Mouse (Mus musculus) liver, embryonic 18 days (tissue): ENCODE data around the gene Cngb1. TPM values are rescaled to one million over a fixed set of nuclear protein-coding genes. Genes with fewer than 3 reads are reported as not detected.

ENCODE experiments used
- polyA plus RNA-seq: library from polyadenylated mRNA; depleted of rRNA; stranded (reverse); fragments of >200 nt; gene quantifications from 2 replicates; pipeline ENCODE4 v1.2.3, GENCODE M21; 2012; rRNA removed

The Cngb1 gene
- polyA plus RNA-seq: 0.36 and 0.58 TPM in 2 replicates

GRCm38 (mm10) chr8:95306431-95306830 lies at the start of gene Cngb1:
Cngb1 (minus strand) TSS chr8:95306585.

DNA sequence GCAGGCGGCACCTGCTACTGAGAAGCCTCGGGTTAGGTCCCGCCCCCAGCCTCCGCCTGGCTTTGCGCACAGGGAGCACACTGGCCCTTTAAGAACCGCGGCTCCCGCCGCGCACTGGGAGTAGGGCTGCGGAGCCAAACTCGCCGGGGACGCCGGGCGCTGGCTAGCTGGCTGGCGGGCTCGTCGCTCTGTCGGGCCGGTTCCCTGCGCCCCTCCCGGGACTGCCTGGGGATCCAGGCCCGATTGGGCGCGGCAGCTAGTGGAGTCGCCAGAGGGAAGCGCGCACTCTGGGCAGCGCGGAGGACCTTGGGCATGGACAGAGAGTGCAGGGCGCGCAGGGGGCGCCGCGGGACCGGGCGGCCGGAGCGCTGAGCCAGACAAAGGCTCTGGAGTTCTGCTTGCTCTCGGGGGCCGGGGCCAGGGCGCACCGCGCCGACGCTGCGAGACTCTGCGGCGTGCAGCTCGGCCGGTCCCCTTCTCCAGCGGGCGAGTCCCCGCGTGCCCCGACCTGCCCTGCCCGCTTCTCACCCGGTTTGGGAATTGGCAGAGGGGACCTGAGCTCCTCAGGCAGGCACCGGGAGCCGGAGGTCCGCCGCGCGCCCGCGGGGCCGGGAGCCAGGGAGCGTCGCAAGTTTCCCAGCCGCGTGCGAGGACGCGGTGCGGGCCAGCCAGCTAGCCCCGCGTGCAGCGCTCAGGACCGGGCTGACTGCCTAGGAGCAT lies 45.9 kb upstream of the Cngb1 start, which contains the start of gene Mmp15:
Mmp15 (plus strand) TSS at position 118 of the 720 bp plus-strand sequence.

GRCm38 (mm10) chr8:95331720-95332436 lies 25.5 kb upstream of the Cngb1 start, which contains the start of the genes Zfp319 and Usb1:
Zfp319 (minus strand) TSS chr8:95331950.
Usb1 (plus strand) TSS chr8:95332284.

DNA sequence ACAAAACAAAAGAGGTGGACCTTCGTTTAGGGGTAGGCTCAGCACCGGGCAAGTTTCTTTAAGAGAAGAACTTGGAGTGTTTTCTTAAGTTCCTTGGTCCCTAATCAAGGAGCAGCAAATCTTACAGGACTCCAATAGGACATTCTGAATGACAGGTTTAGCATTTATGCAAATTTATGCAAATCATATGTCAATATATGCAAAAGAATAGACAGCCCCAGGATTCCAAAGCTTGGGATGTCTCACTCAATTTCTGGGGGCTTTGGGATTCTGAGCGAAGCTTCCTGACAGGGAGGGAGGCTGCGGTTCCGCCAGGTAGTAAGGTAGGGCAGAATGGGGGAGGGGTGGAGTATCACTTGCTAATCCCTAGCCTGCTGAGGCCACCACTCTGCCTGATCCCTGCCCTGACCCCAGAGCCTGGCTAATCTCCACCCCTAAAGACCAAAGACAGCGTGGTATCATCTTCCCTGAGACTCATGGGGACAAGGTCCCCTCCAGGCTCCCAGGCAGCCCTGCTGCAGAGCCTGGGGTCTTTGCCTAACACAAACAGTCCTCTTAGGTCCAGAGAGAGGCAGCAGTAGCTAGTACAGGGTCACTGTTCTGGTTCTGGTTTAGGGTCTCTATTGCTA lies 4.1 kb upstream of the Cngb1 start, which contains the start of gene Tepp:
Tepp (plus strand) TSS at position 225 of the 629 bp plus-strand sequence.

DNA sequence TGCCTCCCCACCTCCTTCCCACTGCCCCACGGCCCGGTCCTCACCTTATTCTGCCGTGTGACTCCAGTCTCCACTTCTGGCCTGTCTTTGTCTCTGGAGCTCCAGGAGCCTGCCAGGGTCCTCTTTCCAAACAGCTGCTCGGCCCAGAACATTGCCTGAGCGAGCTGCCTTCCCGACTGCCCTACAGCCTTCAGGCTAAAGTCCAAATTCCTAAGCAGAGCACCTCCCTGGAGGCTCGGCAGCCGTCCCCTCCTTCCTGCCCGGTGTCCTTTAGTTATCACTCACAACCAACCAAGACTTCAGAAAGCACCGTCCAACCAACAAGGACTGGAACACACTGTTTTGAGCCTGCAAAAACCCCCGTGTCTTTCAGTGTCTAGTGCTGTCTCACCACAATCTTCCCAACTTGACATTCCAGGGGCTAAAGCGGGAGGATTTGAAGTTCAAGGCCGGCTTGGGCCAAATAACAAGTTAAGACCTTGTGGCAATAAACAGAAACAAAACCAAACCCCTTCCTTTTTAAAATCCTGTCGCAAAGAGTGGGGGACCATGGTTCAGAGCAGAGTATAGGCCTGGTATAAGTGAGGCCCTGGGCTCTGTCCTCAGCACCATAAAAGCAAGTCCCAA lies 103.6 kb downstream of the Cngb1 start, which contains the start of gene Kifc3:
Kifc3 (minus strand) TSS at position 164 of the 627 bp plus-strand sequence.

Other genes starting within 250 kb of the Cngb1 start
- gene Katnb1, start 225.4 kb downstream of the Cngb1 start, polyA plus RNA-seq: 4.0 and 5.3 TPM in 2 replicates
- gene Kifc3, start 103.8 kb downstream of the Cngb1 start, polyA plus RNA-seq: 8.7 and 12.1 TPM in 2 replicates
- not detected in 2 replicates for gene Tepp, start 4.0 kb upstream of the Cngb1 start, polyA plus RNA-seq
- 1.2 TPM in 2 replicates for gene Zfp319, start 25.4 kb upstream of the Cngb1 start, polyA plus RNA-seq
- 11.7 and 12.8 TPM in 2 replicates for gene Usb1, start 25.7 kb upstream of the Cngb1 start, polyA plus RNA-seq
- 0.71 and 0.82 TPM in 2 replicates for gene Mmp15, start 45.7 kb upstream of the Cngb1 start, polyA plus RNA-seq
- gene Cfap20, start 128.3 kb upstream of the Cngb1 start, polyA plus RNA-seq: 29.0 and 29.5 TPM in 2 replicates
- gene Csnk2a2, start 183.5 kb upstream of the Cngb1 start, polyA plus RNA-seq: 10.4 and 10.6 TPM in 2 replicates
- gene Ccdc113, start 227.5 kb upstream of the Cngb1 start, polyA plus RNA-seq: 0.02 TPM in 1 of 2 replicates, not detected in the other